Mouse (Mus musculus): ENCODE results near the gene Gnai2. TPM values are rescaled to one million over a fixed set of nuclear protein-coding genes. Genes with fewer than 3 reads are reported as not detected.

Gnai2 gene
- polyA plus RNA-seq, 1 experiment from 2014 or later: 299 TPM

DNA sequence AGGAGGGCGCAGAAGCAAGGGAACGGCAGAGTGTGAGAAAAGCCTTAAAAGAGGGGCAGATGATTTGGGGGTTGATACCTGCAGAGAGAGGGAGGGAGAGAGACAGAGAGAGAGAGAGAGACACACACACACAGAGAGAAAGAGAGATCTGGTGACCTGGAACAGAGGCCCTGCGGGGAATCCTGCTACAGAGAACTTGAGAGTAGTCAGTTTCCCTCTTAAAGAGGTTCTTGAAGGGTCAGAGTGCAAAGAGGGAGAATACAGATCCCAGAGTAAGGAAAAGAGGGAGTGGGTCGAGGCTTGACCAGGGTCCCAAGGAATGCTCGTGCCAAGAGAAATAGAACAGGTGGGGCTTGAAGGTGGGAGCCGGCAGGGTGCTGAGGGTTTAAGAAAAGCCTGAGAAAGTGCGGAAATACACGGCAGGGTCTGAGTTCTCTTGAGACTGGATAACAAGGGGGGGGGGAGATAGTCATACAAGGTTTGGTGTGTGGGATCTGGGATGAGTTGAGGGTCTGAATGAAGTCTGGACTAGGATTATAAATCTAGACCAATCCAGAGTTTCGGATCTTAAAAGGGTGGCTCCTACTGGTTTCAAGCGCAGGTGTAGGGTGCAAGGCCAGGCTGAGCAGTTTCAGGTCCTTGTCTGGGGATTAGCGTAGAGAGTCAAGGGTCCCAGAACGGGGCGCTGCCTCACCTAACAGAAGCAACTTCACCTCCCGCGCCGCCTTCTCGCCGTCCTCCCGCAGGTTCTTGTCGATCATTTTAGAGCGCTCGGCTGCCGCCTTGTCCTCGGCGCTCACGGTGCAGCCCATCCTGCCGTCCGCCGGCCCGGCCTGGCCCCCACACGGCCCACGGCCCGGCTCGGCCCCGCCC, 525 bp downstream of the Gnai2 start:
- Histone ChIP-seq H3K9me3 (no peaks in the 10 kb centered on the region), H3K4me2 (peak overlapping the region; percentile 97), H3K9ac (peak overlapping the region; percentile 90), H3K27ac (peak overlapping the region; percentile 92), H3K36me3 (replicated peaks) (no peaks in the 10 kb centered on the region), H3K4me3 (peak overlapping the region; percentile 76), H3K4me1 (peaks cover 75% of the 10 kb centered on the region), H3K27me3 (replicated peaks) (no peaks in the 10 kb centered on the region)
- under 1% methylated on average over 35 of the region's 35 CpGs for WGBS
- ATAC-seq (replicated peaks): 0 out of 2 replicates have a peak, but pooled peaks have one; percentile 4

GRCm38 (mm10) chr9:107633661-107634405, 1.3 kb downstream of the Gnai2 start:
- ATAC-seq (replicated peaks): no peak

GRCm38 (mm10) chr9:107633091-107633660, 2.0 kb downstream of the Gnai2 start:
- Histone ChIP-seq H3K9me3 (no peaks in the 10 kb centered on the region), H3K36me3 (replicated peaks) (no peaks in the 10 kb centered on the region), H3K4me2 (peak overlapping the region; percentile 97), H3K4me3 (peak overlapping the region; percentile 76), H3K27ac (peak overlapping the region; percentile 92), H3K4me1 (peaks cover 89% of the 10 kb centered on the region), H3K9ac (peak overlapping the region; percentile 90), H3K27me3 (replicated peaks) (no peaks in the 10 kb centered on the region)
- no peak for ATAC-seq (replicated peaks)
- 1% methylated on average over 32 of the region's 33 CpGs for WGBS

More at GRCm38 (mm10) chr9:107633661-107634405, 1.3 kb downstream of the Gnai2 start:
- H3K27me3 ChIP-seq (replicated peaks): no peaks in the 10 kb centered on the region
- peaks cover 83% of the 10 kb centered on the region for H3K4me1 ChIP-seq
- peak overlapping the region; percentile 76 for H3K4me3 ChIP-seq
- H3K27ac ChIP-seq: peak overlapping the region; percentile 92
- H3K36me3 ChIP-seq (replicated peaks): no peaks in the 10 kb centered on the region
- H3K4me2 ChIP-seq: peak overlapping the region; percentile 97
- WGBS: 0% methylated on average over 15 of the region's 15 CpGs
- peak overlapping the region; percentile 90 for H3K9ac ChIP-seq
- no peaks in the 10 kb centered on the region for H3K9me3 ChIP-seq

- 11% methylated on average over 6 of the region's 6 CpGs for WGBS
- Histone ChIP-seq H3K9ac (peak overlapping the region; percentile 90), H3K27ac (peak overlapping the region; percentile 92), H3K9me3 (no peaks in the 10 kb centered on the region), H3K4me1 (peaks cover 92% of the 10 kb centered on the region), H3K36me3 (replicated peaks) (no peaks in the 10 kb centered on the region), H3K4me3 (peak overlapping the region; percentile 76), H3K4me2 (peak overlapping the region; percentile 97), H3K27me3 (replicated peaks) (no peaks in the 10 kb centered on the region)
- no peak for ATAC-seq (replicated peaks)
Observed at GRCm38 (mm10) chr9:107632478-107632877, 2.7 kb downstream of the Gnai2 start.

DNA sequence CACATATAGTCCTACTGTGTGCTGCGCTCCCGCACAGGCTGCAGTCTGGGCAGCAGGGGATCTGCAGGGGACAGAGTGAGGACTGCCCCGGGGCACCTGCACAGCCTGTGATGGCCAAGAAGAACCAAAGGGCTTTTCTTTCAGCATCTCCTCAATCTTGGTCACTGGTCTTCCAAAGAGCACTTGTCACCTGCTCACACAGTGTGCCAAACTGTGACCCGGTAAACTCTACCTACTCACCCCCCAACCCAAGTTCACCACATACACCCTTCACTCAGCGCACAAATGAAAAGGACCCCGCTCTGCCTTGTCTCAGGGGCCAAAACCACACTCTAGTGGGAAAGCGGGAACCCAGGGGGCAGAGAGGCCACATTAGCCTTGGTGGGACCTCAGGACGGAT, 3.3 kb downstream of the Gnai2 start:
- peak overlapping the region; percentile 76; the same call in 1 of the 2 replicates for H3K4me3 ChIP-seq
- no peak for ATAC-seq (replicated peaks)
- H3K9me3 ChIP-seq: no peaks in the 10 kb centered on the region
- H3K4me2 ChIP-seq: peak overlapping the region; percentile 97
- peak overlapping the region; percentile 90; the same call in 1 of the 2 replicates for H3K9ac ChIP-seq
- no peaks in the 10 kb centered on the region for H3K27me3 ChIP-seq (replicated peaks)
- peak overlapping the region; percentile 92 for H3K27ac ChIP-seq
- H3K36me3 ChIP-seq (replicated peaks): no peaks in the 10 kb centered on the region
- H3K4me1 ChIP-seq: peaks cover 92% of the 10 kb centered on the region
- 58% methylated on average over 8 of the region's 8 CpGs for WGBS

DNA sequence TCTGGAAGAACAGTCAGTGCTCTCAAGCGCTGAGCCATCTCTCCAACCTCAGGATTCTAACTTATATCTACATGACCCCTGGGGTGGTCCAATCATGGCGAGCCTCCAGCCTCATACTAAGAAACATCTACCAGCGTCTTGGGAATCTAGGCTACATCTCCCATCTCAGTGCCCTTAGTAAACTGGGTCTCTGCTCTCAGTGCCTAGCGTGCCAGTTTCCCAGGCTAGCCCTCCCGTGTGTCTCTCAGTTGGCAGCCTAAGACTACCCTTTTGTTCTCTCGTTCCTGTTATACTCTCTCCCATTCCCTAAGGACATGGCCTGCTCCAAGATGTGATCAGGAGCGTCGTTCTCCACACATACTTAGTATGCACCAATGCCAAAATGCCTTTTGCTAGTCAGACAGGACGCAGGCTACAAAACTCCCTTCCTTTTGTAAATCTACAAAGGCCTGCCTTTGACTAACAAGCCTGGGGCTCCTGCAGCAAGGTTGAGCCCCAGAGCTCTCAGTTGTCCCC, 3.8 kb downstream of the Gnai2 start:
- no peaks in the 10 kb centered on the region for H3K9me3 ChIP-seq
- H3K4me3 ChIP-seq: 0 out of 2 replicates have a peak overlapping the region, but pooled peaks have one; percentile 76
- peak overlapping the region; percentile 97 for H3K4me2 ChIP-seq
- H3K27ac ChIP-seq: peak overlapping the region; percentile 92
- H3K27me3 ChIP-seq (replicated peaks): no peaks in the 10 kb centered on the region
- no peak for ATAC-seq (replicated peaks)
- WGBS: 22% methylated on average over 9 of the region's 9 CpGs
- no peak overlapping the region for H3K9ac ChIP-seq
- peaks cover 93% of the 10 kb centered on the region for H3K4me1 ChIP-seq
- H3K36me3 ChIP-seq (replicated peaks): no peaks in the 10 kb centered on the region

DNA sequence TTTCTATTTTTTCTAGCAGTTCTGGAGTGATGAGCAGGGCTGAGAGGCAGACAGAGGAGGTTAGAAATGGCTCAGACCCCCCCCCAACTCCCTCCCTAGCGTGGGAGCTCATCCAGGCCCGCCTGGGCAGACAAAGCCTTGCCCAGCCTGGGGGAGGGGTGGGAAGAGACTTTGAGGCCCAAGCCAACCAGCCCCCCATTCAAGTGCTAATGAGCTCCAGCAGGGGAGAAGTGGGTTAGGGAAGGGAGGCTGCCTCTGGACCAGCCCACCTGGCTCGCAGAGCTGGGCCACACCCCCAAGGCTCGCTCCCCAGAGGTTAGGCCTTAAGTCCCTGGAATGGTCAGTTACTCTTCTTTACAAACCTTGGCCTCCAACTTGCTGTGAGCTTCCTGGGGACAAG, 4.6 kb downstream of the Gnai2 start:
- ATAC-seq (replicated peaks): peak; percentile 7
- peak overlapping the region; percentile 3; the same call in 1 of the 2 replicates for H3K9ac ChIP-seq
- no peaks in the 10 kb centered on the region for H3K27me3 ChIP-seq (replicated peaks)
- H3K4me2 ChIP-seq: peak overlapping the region; percentile 97
- peak overlapping the region; percentile 92 for H3K27ac ChIP-seq
- 3% methylated on average over 4 of the region's 4 CpGs for WGBS
- H3K9me3 ChIP-seq: no peaks in the 10 kb centered on the region
- peaks cover 91% of the 10 kb centered on the region for H3K4me1 ChIP-seq
- H3K4me3 ChIP-seq: peak overlapping the region; percentile 2; the same call in 1 of the 2 replicates
- no peaks in the 10 kb centered on the region for H3K36me3 ChIP-seq (replicated peaks)

DNA sequence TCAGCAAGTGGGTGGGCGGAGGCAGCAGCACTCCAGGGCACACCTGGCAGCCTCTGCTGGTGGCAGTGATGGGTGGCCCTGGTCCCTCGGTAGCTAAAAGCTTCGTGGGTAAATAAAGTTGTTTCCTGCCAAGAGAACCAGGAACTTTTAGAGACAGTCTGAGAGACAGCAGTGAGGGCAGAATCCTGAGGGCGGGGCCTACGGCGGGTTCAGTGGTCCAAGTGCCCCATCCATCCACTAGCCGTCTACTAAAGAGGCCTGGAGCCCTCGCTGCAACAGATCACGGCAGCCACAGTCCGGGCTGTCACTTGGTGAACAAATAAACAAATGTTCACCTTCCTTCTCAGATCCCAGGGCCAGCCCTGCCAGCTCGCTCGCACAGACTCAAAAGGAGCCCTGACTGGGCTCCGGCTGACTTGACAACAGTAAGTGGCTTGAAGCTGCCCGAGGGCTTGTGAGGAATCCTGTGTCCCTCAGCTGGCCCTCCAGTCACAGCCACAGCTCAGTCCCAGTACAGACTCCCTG, 5.2 kb downstream of the Gnai2 start:
- Histone ChIP-seq H3K4me2 (peak overlapping the region; percentile 97), H3K4me3 (peak overlapping the region; percentile 2; the same call in 1 of the 2 replicates), H3K27ac (peak overlapping the region; percentile 92), H3K9ac (peak overlapping the region; percentile 3; the same call in 1 of the 2 replicates), H3K36me3 (replicated peaks) (no peaks in the 10 kb centered on the region), H3K9me3 (no peaks in the 10 kb centered on the region), H3K4me1 (peaks cover 91% of the 10 kb centered on the region), H3K27me3 (replicated peaks) (no peaks in the 10 kb centered on the region)
- ATAC-seq (replicated peaks): peak; percentile 3; the same call in 1 of the 2 replicates
- WGBS: 5% methylated on average over 14 of the region's 14 CpGs

GRCm38 (mm10) chr9:107629411-107629730, 5.8 kb downstream of the Gnai2 start:
- WGBS: 25% methylated on average over 4 of the region's 4 CpGs
- H3K9me3 ChIP-seq: no peaks in the 10 kb centered on the region
- ATAC-seq (replicated peaks): no peak
- H3K4me2 ChIP-seq: peak overlapping the region; percentile 97
- H3K27ac ChIP-seq: peak overlapping the region; percentile 92
- no peaks in the 10 kb centered on the region for H3K27me3 ChIP-seq (replicated peaks)
- no peak overlapping the region for H3K4me3 ChIP-seq
- H3K9ac ChIP-seq: peak overlapping the region; percentile 17; the same call in 1 of the 2 replicates
- peaks cover 91% of the 10 kb centered on the region for H3K4me1 ChIP-seq
- no peaks in the 10 kb centered on the region for H3K36me3 ChIP-seq (replicated peaks)

DNA sequence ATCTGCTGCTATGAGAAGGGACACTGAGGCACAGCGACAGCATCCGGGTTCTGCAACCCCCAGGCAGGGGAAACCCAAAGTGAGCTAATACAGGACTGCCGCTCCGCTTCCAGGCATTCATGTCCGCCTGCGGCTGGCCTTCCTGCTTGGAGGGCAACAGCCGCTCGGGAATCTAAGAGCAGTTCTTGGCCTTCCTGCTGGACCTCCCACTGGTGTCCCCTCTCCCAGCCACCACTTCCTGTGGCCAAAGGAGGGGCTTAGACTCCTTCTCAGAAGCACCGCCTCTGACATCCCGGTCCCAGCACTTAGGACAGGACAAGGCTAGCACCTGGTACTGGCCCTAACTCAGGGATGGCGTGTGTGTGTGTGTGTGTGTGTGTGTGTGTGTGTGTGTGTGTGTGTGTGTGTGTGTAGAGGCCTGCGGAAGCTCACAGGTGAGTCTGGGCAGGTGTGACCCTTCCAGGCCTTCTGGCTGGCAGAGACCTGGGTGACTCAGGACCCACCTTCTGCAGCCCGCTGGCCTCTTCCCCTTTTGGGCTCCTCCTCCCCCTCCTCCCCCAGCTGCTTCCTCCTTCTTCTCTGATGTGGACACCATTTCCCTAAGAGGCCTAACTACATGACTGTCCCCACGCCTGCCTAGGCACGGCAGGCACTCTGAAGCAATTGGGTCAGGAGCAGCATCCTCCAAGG, 6.3 kb downstream of the Gnai2 start:
- WGBS: 28% methylated on average over 15 of the region's 15 CpGs
- peak overlapping the region; percentile 97 for H3K4me2 ChIP-seq
- no peaks in the 10 kb centered on the region for H3K9me3 ChIP-seq
- H3K36me3 ChIP-seq (replicated peaks): no peaks in the 10 kb centered on the region
- no peak overlapping the region for H3K4me3 ChIP-seq
- H3K9ac ChIP-seq: peak overlapping the region; percentile 31
- H3K27ac ChIP-seq: peak overlapping the region; percentile 92
- ATAC-seq (replicated peaks): no peak
- H3K4me1 ChIP-seq: peaks cover 86% of the 10 kb centered on the region
- H3K27me3 ChIP-seq (replicated peaks): no peaks in the 10 kb centered on the region

Measured in midbrain, embryonic 15.5 days (tissue).